Mouse (Mus musculus) olfactory bulb, adult 2 months (tissue): ENCODE measurements around the gene 1110008L16Rik.

ENCODE experiments used
- CTCF ChIP-seq: fragments of 200-500 bp; IDR thresholded peaks from 2 replicates; pipeline ENCODE4 v1.5.1; 2012; ENCODE audit warnings: low read depth, mild to moderate bottlenecking, low read length, moderate library complexity; ENCODE audit not compliant: insufficient read depth
- POLR2A ChIP-seq: fragments of 200-500 bp; IDR thresholded peaks from 2 replicates; pipeline ENCODE4 v1.6.1; 2012; ENCODE audit warnings: mild to moderate bottlenecking, low read depth, low read length, moderate library complexity; ENCODE audit not compliant: insufficient read depth

- TF ChIP-seq CTCF (no peak), POLR2A (no peak)
These were observed 14.5 kb downstream of the 1110008L16Rik start for GRCm38 (mm10) chr12:55313901-55314300.
